Mouse (Mus musculus): Measurements from ENCODE around the gene Tut4.

The Tut4 gene

GRCm38 (mm10) chr4:108459231-108460155 lies at the start of gene Tut4:
Gene Tut4, plus strand, starts transcription at chr4:108459426.
- in situ Hi-C loops (cut with MboI, MseI), result no loop called here

DNA sequence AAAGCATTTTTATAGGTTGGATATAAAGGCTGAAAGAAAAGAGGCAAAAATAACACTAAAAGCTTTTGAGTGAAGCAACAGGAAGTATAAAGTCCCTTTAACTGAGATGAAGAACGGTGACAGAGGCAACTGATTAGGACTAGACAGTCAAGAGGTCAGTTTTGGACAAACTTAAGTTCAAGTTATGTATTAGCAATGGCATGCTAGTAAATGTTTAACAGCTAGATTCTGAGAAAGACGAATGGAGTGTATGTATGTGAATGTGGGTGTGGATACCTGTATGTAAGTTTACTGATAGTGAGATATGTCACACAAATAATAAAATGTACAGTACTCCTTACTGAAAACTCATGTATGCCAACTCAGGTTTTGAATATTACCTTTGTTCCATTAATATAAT lies 34.6 kb upstream of the Tut4 start:
- in situ Hi-C loops (cut with MboI, MseI), result no loop called here

DNA sequence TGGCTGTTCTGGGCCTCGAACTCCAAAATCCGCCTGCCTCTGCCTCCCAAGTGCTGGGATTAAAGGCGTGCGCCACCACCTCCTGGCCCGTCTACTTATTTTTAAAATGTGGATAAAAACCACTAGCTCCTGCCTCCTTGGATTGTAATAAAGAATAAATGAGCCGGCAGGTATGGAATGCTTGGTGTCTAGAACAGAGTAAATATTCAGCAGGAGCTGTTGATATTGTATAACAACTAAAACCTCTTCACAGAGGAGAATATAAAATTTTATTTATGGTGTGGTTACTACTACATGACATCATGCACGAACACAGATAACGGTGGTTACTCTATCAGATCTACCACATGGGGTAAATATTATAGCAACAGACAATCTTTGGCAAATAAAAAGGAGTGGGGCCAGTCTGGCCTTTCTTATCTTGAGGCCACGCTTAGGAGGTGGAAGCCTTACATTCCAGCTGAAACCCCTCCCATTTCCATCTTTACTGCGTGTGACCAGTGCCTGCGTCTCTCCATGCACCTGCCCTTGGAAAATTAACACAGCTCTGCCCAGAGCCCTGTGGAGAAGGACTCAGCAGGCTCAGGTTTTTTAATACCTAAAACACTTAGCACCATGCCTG lies 31.4 kb upstream of the Tut4 start:
- in situ Hi-C loops (cut with MboI, MseI), result no loop called here

DNA sequence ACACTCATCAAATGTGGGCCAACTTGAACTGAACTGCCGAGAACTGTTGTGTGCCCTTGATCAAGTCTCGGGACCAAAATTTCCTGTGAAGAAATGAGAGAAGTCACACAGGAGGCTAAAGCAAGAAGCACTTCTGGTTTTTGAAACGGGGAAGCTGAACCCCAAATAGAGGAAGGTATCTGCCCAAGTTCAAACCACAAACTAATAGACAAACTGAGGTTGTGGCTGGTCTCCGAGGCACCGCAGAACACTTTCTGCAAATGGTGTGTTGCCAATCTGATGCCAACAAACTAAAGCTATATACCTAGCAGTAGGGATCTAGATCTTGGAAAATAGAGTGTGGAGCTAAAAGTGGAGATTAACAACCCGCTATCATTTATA lies 30.9 kb upstream of the Tut4 start:
- in situ Hi-C loops (cut with MboI, MseI), result no loop called here

- in situ Hi-C loops (cut with MboI, MseI), result no loop called here
Observed at GRCm38 (mm10) chr4:108430656-108431560, 28.3 kb upstream of the Tut4 start.

GRCm38 (mm10) chr4:108431561-108431936 lies 27.7 kb upstream of the Tut4 start:
- in situ Hi-C loops (cut with MboI, MseI), result no loop called here

DNA sequence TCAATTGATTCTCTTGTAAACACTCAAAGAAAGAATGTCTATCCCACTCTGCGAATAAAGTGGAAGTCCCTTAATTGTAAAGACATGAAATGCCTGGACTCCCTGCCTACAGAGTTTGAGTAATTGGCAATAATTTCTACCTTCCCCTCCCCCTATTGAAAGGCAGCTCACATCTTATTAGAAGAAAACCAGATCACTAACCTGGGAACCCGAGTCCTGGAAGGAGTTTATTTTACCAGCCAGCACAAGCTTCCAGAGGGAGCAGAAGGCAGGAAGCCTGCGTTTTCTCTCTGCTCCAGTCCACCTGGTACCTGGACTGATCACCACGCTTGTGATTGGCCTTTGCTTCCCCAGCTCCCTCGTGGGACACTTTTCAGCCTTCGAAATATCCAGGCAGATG lies 25.9 kb upstream of the Tut4 start:
- in situ Hi-C loops (cut with MboI, MseI), result no loop called here

DNA sequence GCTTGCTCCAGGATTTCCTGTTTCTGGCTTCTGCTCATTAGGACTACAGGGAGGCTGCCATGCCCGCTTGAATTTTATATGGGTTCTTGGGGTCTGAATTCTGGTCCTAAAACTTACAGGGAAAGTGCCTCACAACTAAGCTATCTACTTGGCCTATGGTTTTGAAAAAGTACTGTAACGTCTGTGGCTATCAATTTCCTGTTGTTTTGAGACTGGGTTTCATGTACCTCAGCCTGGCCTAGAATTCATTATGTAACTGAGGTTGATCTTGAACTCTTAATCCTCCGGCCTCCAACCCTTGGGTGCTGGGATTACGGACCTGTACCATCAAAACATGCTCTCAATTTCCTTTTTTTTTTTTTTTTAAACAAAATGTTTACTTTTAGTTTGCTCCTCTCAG lies 25.0 kb upstream of the Tut4 start:
- in situ Hi-C loops (cut with MboI, MseI), result no loop called here

GRCm38 (mm10) chr4:108434781-108435180 lies 24.4 kb upstream of the Tut4 start:
- in situ Hi-C loops (cut with MboI, MseI), result no loop called here

- in situ Hi-C loops (cut with MboI, MseI), result no loop called here
Observed at GRCm38 (mm10) chr4:108435646-108436045, 23.6 kb upstream of the Tut4 start.

- in situ Hi-C loops (cut with MboI, MseI), result no loop called here
Observed at GRCm38 (mm10) chr4:108436225-108436624, 23.0 kb upstream of the Tut4 start.

- in situ Hi-C loops (cut with MboI, MseI), result no loop called here
Observed at GRCm38 (mm10) chr4:108438082-108438840, 21.0 kb upstream of the Tut4 start.

DNA sequence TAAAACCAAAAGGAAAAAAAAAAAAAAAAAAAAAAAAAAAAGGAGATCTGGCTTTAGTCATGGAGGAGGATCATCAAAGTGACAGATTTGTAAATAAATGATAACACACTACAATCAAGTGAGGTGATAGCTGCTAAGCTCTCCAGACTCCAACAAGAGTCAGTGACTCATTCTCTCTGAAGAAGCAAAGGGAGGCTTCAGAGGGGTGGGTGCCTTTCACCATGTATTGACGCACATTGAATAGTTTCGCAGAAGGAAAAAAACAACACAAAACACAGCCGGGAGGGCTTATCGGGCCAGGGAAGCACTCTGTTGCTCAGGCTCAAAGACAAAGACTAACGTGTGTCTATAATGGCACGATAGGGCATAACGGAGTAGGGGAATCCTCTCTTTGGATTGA lies 11.1 kb upstream of the Tut4 start:
- in situ Hi-C loops (cut with MboI, MseI), result no loop called here

DNA sequence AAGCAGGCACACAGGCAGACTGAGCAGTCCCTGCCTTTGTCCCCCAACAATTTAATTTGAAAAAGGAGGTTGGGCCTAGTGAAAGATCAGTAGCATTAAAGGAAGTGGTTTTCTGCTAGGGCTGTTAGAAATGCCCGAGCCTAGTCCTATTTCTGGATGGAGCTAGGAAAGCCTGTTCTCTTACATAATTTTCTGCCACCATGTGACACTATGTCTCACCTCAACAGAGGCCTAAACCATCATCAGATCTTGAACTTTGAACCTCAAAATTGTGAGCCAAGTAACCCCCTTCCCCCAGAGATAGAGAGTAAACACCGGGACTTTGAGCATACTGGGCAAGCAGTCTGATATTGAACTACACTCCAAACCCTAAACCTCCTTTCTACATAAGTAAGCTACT lies 3.2 kb upstream of the Tut4 start:
- in situ Hi-C loops (cut with MboI, MseI), result no loop called here

DNA sequence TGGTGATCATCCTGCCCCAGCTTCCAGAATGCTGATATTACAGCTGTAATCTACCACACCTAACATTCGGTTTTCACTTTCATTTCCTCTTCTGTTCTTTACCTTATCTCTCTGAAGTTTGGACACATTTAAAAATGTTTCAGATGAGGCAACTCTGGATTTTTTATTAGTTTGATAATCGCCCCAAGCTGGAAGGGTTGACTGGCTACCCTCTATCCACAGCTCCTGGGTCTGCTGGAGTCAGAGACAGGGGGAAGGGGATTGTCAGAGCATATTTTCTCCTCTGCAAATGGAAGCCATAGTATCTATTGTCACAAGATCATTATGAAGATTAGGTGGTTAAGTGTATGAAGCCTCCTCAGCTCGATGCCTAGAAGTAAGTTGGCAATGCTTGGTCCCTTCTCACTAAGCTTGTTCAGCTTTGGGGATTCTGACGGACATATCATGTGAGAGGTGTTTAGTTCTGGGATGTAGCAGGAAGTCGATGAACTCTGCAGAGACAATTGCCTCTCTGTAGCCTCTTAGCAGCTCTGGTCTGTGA lies 955 bp upstream of the Tut4 start:
- in situ Hi-C loops (cut with MboI, MseI), result no loop called here

- in situ Hi-C loops (cut with MboI, MseI), result no loop called here
Observed at GRCm38 (mm10) chr4:108460156-108460923, 1.1 kb downstream of the Tut4 start.

DNA sequence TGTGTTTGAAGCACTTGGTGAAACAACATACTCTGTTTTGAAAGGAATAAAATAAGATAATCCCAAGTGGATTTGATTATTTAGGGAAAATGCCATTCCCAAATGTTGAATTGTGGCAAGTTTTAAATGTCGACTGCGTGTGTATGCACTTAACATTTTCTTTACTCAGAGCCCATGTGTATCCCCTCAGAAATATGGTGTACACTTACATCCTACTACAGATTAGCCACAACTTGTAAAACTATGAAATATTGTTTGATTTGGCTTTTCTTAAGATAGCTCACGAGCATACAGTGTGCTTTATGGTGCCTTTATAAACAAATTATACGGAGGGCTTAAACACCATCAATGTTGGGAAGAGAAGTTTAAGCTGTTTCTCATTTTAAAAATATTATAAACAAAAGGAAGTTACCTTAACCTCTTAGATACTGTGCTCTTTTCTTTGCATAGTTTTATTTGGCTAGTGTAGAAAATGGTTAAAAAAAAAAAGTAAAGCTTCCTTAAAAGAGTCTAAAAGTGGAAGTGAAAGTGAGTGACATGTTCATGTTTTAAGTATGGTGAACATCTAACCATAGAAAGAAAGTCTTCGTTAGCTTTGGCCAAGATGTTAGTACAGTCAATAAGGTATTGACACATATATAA lies 2.2 kb downstream of the Tut4 start:
- in situ Hi-C loops (cut with MboI, MseI), result no loop called here

- in situ Hi-C loops (cut with MboI, MseI), result no loop called here
Observed at GRCm38 (mm10) chr4:108473586-108473985, 14.4 kb downstream of the Tut4 start.

- in situ Hi-C loops (cut with MboI, MseI), result loop anchor here (10.0 kb wide), 1 partner anchor 52 kb away; no protein-coding TSS in a partner anchor
Observed at GRCm38 (mm10) chr4:108482776-108483175, 23.6 kb downstream of the Tut4 start.

- in situ Hi-C loops (cut with MboI, MseI), result loop anchor here (10.0 kb wide), 1 partner anchor 51 kb away; no protein-coding TSS in a partner anchor
Observed at GRCm38 (mm10) chr4:108484230-108484629, 25.0 kb downstream of the Tut4 start.
